Mouse (Mus musculus) left cerebral cortex, adult 2 months (tissue): ENCODE measurements around the gene Shoc2. TPM values are rescaled to one million over a fixed set of nuclear protein-coding genes. Genes with fewer than 3 reads are reported as not detected.

Experiments used
- DNase-seq, 2 experiments: peaks; one replicate each; pipeline ENCODE4 v3.0.0; 2021 to 2022; ENCODE audit warnings: low spot score in 2 of 2, mixed read lengths in 1 of 2; ENCODE audit errors: extremely low spot score in 1 of 2
- H3K27ac ChIP-seq: fragments of 200-600 bp; 2 replicates; pipeline ENCODE4 v1.8.1; 2022
- H3K4me3 ChIP-seq: fragments of 200-600 bp; 2 replicates; pipeline ENCODE4 v1.8.1; 2022
- CTCF ChIP-seq: fragments of 200-600 bp; IDR thresholded peaks from 2 replicates; pipeline ENCODE4 v1.8.1; 2022; ENCODE audit warnings: antibody characterized with exemption, mild to moderate bottlenecking, moderate library complexity
- intact Hi-C: fragments of 180-260 bp; cut with DNase I; formaldehyde crosslinking; loops from one replicate; pipeline ENCODE4 v1.15.1; 2025
- total RNA-seq, 2 experiments: library from RNA; stranded (reverse); gene quantifications; 2 replicates each; pipeline ENCODE4 v1.2.3; 2021

Shoc2 gene
- total RNA-seq, 2 experiments from 2014 or later = 54.5 to 55.6 TPM

GRCm38 (mm10) chr19:54041029-54041367 lies 96.9 kb downstream of the Shoc2 start:
- TF ChIP-seq CTCF = no peak
- Histone ChIP-seq H3K4me3 (no peak overlapping the region), H3K27ac (no peak overlapping the region)
- intact Hi-C loops = loop anchor here (5.0 to 10.0 kb wide), 2 partner anchors 94 to 734 kb away; no protein-coding TSS in a partner anchor
- no peak for DNase-seq

DNA sequence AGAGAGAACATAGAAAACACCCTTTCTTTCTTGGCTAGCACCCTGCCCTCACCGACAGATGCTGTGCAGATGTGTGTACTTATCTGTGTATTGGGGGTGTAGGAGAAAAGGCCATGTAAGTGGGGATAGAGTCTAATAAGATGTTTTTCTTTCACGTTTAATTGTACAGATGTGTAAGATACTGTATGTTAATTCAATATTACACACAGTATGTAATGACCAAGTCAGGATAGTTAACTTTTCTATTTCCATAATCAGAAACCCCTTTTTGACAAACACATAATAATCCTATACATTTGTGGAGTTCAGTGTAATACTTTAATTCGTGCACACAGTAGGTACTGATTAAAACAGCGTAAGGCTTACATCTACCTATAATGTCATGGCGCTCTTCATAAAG lies 99.7 kb downstream of the Shoc2 start, which contains the start of gene Adra2a:
Gene Adra2a, plus strand, starts transcription at position 301 of the 400 bp plus-strand sequence.
- no peak for DNase-seq
- intact Hi-C loops = loop anchor here (1.0 to 10.0 kb wide), 6 partner anchors 97 to 1163 kb away; no protein-coding TSS in a partner anchor
- Histone ChIP-seq H3K4me3 (peak within 1 kb of the TSS; percentile 63), H3K27ac (peak within 1 kb of the TSS; percentile 77)
- no peak for TF ChIP-seq CTCF

- peak overlapping the region; percentile 77 for H3K27ac ChIP-seq
- TF ChIP-seq CTCF = peak; percentile 65
- intact Hi-C loops = loop anchor here (1.0 to 10.0 kb wide), 6 partner anchors 97 to 1162 kb away; no protein-coding TSS in a partner anchor
Observed at GRCm38 (mm10) chr19:54044507-54045371, 100.6 kb downstream of the Shoc2 start.

GRCm38 (mm10) chr19:54045412-54045811 lies 101.3 kb downstream of the Shoc2 start:
- intact Hi-C loops = loop anchor here (2.0 to 10.0 kb wide), 3 partner anchors 129 to 1161 kb away; no protein-coding TSS in a partner anchor
- TF ChIP-seq CTCF = no peak
- DNase-seq = no peak
- Histone ChIP-seq H3K27ac (peak overlapping the region; percentile 77), H3K4me3 (peak overlapping the region; percentile 63)

More at GRCm38 (mm10) chr19:54044507-54045371, 100.6 kb downstream of the Shoc2 start:
- DNase-seq = peak; percentile 79 to 80
- peak overlapping the region; percentile 63 for H3K4me3 ChIP-seq

DNA sequence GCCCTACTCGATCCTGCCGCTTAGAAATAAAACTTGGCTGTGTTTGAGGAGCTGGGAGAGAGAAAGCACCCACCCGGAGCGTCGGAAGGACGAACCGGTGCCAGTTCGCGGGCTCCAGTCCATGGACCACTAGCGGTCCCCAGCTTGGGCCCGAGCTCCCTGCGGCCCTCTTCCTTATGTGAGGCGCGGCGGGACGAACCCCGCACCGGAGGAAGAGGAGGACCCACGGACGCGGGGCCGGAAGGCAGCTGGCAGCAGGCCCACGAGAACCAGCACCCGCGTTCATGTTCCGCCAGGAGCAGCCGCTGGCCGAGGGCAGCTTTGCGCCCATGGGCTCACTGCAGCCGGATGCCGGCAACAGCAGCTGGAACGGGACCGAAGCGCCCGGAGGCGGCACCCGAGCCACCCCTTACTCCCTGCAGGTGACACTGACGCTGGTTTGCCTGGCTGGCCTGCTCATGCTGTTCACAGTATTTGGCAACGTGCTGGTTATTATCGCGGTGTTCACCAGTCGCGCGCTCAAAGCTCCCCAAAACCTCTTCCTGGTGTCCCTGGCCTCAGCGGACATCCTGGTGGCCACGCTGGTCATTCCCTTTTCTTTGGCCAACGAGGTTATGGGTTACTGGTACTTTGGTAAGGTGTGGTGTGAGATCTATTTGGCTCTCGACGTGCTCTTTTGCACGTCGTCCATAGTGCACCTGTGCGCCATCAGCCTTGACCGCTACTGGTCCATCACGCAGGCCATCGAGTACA lies 102.0 kb downstream of the Shoc2 start:
- intact Hi-C loops = loop anchor here (2.0 to 10.0 kb wide), 3 partner anchors 129 to 1161 kb away; no protein-coding TSS in a partner anchor
- Histone ChIP-seq H3K27ac (peak overlapping the region; percentile 77), H3K4me3 (peak overlapping the region; percentile 63)
- peak; percentile 27 to 39 for DNase-seq
- no peak for TF ChIP-seq CTCF

- Histone ChIP-seq H3K4me3 (peak overlapping the region; percentile 63), H3K27ac (no peak overlapping the region; the same call in 1 of the 2 replicates)
- intact Hi-C loops = loop anchor here (10.0 kb wide), 1 partner anchor 728 kb away; no protein-coding TSS in a partner anchor
- TF ChIP-seq CTCF = no peak
- DNase-seq = no peak
Observed at GRCm38 (mm10) chr19:54046684-54047070, 102.6 kb downstream of the Shoc2 start.

DNA sequence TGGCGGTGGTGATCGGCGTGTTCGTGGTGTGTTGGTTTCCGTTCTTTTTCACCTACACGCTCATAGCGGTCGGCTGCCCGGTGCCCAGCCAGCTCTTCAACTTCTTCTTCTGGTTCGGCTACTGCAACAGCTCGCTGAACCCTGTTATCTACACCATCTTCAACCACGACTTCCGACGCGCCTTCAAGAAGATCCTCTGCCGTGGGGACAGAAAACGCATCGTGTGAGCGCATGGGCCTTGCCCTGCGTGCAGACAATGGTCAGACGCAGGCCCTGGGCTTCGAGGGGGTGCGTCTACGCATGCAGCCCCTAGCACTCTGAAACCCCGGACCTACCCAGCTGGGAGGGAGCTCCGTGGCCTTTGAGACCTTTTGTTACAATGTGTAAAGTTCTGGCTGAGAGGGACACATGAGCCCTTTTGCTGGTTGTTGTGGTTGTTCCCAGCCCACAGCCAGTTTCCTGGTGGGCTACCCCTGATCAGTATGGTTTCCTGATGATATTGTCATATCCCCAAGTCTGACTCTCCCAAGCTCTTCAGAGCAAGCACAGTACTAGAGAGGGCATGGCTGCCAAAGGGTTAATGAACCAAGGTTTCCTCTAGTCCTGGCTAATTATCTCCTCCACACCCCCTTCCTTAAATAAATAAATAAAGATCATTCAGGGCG lies 103.4 kb downstream of the Shoc2 start:
- peak overlapping the region; percentile 63 for H3K4me3 ChIP-seq
- TF ChIP-seq CTCF = no peak
- no peak for DNase-seq
- no peak overlapping the region for H3K27ac ChIP-seq
- intact Hi-C loops = loop anchor here (10.0 kb wide), 1 partner anchor 727 kb away; no protein-coding TSS in a partner anchor

- intact Hi-C loops = loop anchor here (10.0 kb wide), 1 partner anchor 726 kb away; no protein-coding TSS in a partner anchor
- Histone ChIP-seq H3K27ac (no peak overlapping the region), H3K4me3 (no peak overlapping the region)
- TF ChIP-seq CTCF = no peak
- DNase-seq = no peak
Observed at GRCm38 (mm10) chr19:54048161-54048885, 104.2 kb downstream of the Shoc2 start.

DNA sequence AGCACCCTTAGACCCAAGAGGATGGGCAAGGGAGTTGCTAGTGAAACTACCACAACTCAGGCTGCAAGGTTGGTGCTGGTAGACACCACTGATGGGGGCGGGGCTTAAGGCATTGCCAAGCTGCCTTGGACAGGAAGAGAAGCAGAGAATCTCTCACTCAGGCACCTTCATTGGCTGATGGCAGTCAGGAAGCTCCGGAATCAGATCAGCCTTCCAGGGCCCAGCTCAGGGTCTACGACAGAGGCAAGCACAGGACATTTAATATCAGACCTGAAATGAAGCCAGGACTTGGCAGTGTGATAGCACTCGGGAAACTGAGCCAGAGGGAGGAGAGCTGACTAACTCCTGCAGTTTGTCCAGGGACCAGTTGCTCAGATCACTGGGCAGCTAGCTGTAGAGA lies 107.5 kb downstream of the Shoc2 start:
- no peak overlapping the region for H3K27ac ChIP-seq
- TF ChIP-seq CTCF = no peak
- DNase-seq = no peak
- no peak overlapping the region for H3K4me3 ChIP-seq
- intact Hi-C loops = no loop called here

DNA sequence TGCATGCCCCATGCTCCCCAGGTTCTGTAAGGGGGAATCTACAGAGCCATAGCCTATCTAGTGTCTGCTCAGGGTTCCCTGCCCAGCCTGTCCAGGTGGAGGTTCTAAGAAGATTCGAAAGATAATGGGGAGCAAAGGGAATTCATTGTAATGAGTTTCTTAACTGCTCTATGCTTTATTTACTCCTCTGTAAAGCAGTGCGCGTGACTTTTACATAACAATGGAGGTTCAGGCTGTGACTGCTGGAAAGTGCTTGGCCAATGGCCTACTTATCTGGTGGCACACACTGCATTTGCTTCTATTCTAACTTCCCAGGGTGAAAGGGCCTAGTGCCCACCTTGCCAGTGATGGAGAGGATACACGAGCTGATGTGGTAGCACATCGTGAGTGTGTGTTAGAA lies 111.7 kb downstream of the Shoc2 start:
- no peak for TF ChIP-seq CTCF
- H3K27ac ChIP-seq = no peak overlapping the region
- DNase-seq = no peak
- no peak overlapping the region for H3K4me3 ChIP-seq
- intact Hi-C loops = no loop called here

GRCm38 (mm10) chr19:54068447-54068846 lies 124.3 kb downstream of the Shoc2 start:
- Histone ChIP-seq H3K27ac (no peak overlapping the region), H3K4me3 (no peak overlapping the region)
- TF ChIP-seq CTCF = no peak
- DNase-seq = no peak
- intact Hi-C loops = no loop called here
